ENCODE assay signal across 8 mouse cellular contexts in the genomic region with DNA sequence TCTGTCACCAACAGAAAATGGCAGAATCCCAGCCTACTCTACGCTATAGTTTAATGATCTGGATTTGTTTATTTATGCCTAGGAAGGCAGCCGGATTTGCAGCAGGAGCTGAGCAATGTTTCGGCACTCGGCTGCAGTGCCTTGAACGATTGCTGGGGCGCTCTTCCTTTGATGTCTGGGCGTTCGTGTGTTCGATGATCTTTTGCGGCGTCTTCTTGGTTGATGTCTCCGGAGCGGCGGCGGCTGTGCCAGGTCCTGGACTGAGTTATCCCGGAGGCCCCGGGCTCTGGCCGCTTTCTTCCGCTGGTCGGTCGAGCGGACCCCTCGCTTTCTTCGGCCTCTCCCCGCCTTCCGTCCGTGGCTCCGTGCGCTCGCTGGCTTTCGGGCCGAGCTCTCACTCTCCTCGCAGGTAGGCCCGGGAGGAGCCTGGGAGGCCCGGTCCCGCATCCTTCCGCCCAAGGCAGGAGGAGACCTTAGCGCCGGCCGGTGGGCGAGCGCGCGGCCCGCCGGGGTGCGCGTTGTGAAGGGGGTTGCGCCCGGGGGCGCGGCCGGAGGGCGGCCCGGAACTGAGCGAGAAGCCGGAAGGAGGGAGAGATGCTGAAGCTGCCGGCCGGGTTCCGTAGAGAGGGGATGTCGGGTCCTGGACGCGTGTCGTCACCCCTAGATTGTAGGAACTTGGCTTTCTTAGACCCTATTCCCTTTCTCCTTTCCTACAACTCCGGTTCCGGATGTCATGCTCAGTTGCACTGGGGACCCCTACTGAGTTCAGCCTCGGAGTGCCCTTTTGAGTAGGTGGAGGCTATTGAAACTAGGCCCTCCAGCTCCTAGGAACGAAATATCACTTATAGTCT. TPM values are rescaled to one million over a fixed set of nuclear protein-coding genes. Genes with fewer than 3 reads are reported as not detected.
DNase-seq lines count a peak whose midpoint lies in the region; ATAC-seq and TF ChIP-seq lines count a peak whose summit lies in the region.

A gene (plus strand): TSS at position 164 of the 851 bp plus-strand sequence.

- DNase-seq in 416B (ENCODE audit: low read depth), result peak; percentile 92
- peak; percentile 76 to 90 for DNase-seq in heart, adult 9 months (ENCODE audit: low spot score in 2 of 2)
- DNase-seq in monocyte, adult 2 months (ENCODE audit: low read depth in 1 of 2, low spot score in 2 of 2), result peak; percentile 45 to 66
- DNase-seq in spleen, postnatal 36 days (ENCODE audit: low spot score in 2 of 2), result peak; percentile 79 to 83

- no peaks in the 10 kb centered on the region for H3K9me3 ChIP-seq in embryonic facial prominence, embryonic 15.5 days (replicated peaks)
- no peaks in the 10 kb centered on the region for H3K9me3 ChIP-seq in kidney, embryonic 14.5 days (ENCODE audit: control insufficient read depth, low read length)
- no peaks in the 10 kb centered on the region for H3K9me3 ChIP-seq in limb, embryonic 15.5 days

- no peaks in the 10 kb centered on the region for H3K27me3 ChIP-seq in embryonic facial prominence, embryonic 15.5 days
- no peaks in the 10 kb centered on the region for H3K27me3 ChIP-seq in kidney, embryonic 14.5 days (ENCODE audit: control insufficient read depth, insufficient read depth, low read length)
- H3K27me3 ChIP-seq in limb, embryonic 15.5 days, result 0 out of 2 replicates have a peak, but pooled peaks cover 5% of the 10 kb centered on the region

- H3K27ac ChIP-seq in bone marrow, adult 2 months (ENCODE audit: control insufficient read depth, insufficient read depth, low read depth, low read length, poor library complexity), result peak within 1 kb of the TSS; percentile 94
- peak within 1 kb of the TSS; percentile 95 for H3K27ac ChIP-seq in embryonic facial prominence, embryonic 15.5 days (replicated peaks)
- peak within 1 kb of the TSS; percentile 89 for H3K27ac ChIP-seq in kidney, embryonic 14.5 days (ENCODE audit: low read depth, low read length)
- peak within 1 kb of the TSS; percentile 95 for H3K27ac ChIP-seq in limb, embryonic 15.5 days

- TF ChIP-seq CTCF in bone marrow, adult 2 months (IDR thresholded peaks at IDR 0.05; ENCODE audit: control insufficient read depth, insufficient read depth, low read length), result no peak

- peak within 1 kb of the TSS; percentile 94 for H3K4me3 ChIP-seq in bone marrow, adult 2 months (replicated peaks; ENCODE audit: control insufficient read depth, low read depth, low read length)
- H3K4me3 ChIP-seq in embryonic facial prominence, embryonic 15.5 days (replicated peaks), result peak within 1 kb of the TSS; percentile 64
- H3K4me3 ChIP-seq in kidney, embryonic 14.5 days (ENCODE audit: low read length), result peak within 1 kb of the TSS; percentile 98
- H3K4me3 ChIP-seq in limb, embryonic 15.5 days, result peak within 1 kb of the TSS; percentile 97

- peak within 1 kb of the TSS; percentile 83 for H3K9ac ChIP-seq in embryonic facial prominence, embryonic 15.5 days
- peak within 1 kb of the TSS; percentile 94 for H3K9ac ChIP-seq in kidney, embryonic 14.5 days (ENCODE audit: low read depth, low read length)
- H3K9ac ChIP-seq in limb, embryonic 15.5 days, result peak within 1 kb of the TSS; percentile 99

- H3K36me3 ChIP-seq in embryonic facial prominence, embryonic 15.5 days, result no peaks in the 10 kb centered on the region
- H3K36me3 ChIP-seq in kidney, embryonic 14.5 days (ENCODE audit: control insufficient read depth, insufficient read depth, low read length), result no peaks in the 10 kb centered on the region
- 0 out of 2 replicates have a peak, but pooled peaks cover 3% of the 10 kb centered on the region for H3K36me3 ChIP-seq in limb, embryonic 15.5 days

- peak; percentile 87 for ATAC-seq in embryonic facial prominence, embryonic 15.5 days (ENCODE audit: insufficient number of reproducible peaks, low FRiP score, low TSS enrichment, low read depth)
- peak; percentile 90 for ATAC-seq in kidney, embryonic 14.5 days (ENCODE audit: low FRiP score, low TSS enrichment)
- peak; percentile 72 for ATAC-seq in limb, embryonic 15.5 days (ENCODE audit: insufficient number of reproducible peaks, low FRiP score, low TSS enrichment, low read depth)

- TF ChIP-seq POLR2A in bone marrow, adult 2 months (IDR thresholded peaks at IDR 0.05; ENCODE audit: borderline replicate concordance, control insufficient read depth, low read depth, low read length), result peak; percentile 48; the same call in 1 of the 2 replicates

- peak within 1 kb of the TSS; percentile 63 for H3K4me2 ChIP-seq in embryonic facial prominence, embryonic 15.5 days (replicated peaks)
- H3K4me2 ChIP-seq in kidney, embryonic 14.5 days (replicated peaks; ENCODE audit: low read depth, low read length), result peak within 1 kb of the TSS; percentile 62
- H3K4me2 ChIP-seq in limb, embryonic 15.5 days, result peak within 1 kb of the TSS; percentile 55

- WGBS in bone marrow, adult 2 months, result under 1% methylated on average over 68 of the region's 68 CpGs
- under 1% methylated on average over 68 of the region's 68 CpGs for WGBS in embryonic facial prominence, embryonic 15.5 days
- under 1% methylated on average over 65 of the region's 68 CpGs for WGBS in kidney, embryonic 14.5 days
- WGBS in limb, embryonic 15.5 days, result under 1% methylated on average over 67 of the region's 68 CpGs

- peaks cover 2% of the 10 kb centered on the region; the same call in 1 of the 2 replicates for H3K4me1 ChIP-seq in bone marrow, adult 2 months (ENCODE audit: control insufficient read depth, insufficient read depth, low read length)
- no peaks in the 10 kb centered on the region for H3K4me1 ChIP-seq in embryonic facial prominence, embryonic 15.5 days
- no peaks in the 10 kb centered on the region for H3K4me1 ChIP-seq in kidney, embryonic 14.5 days (ENCODE audit: control insufficient read depth, insufficient read depth, low read length)
- H3K4me1 ChIP-seq in limb, embryonic 15.5 days, result no peaks in the 10 kb centered on the region

RNA-seq across cellular contexts. Expression of the gene that starts here (rescaled TPM):
- polyA plus RNA-seq in bone marrow, adult 2 months (2011; ENCODE audit: insufficient read depth, insufficient read length, low replicate concordance, missing spikeins), result 8.3 and 21.1 TPM in 2 replicates
- polyA plus RNA-seq in embryonic facial prominence, embryonic 15.5 days (2015; fragmentation: Nextera tagmentation; extraction: Ambion mirVana), result 17.3 and 18.1 TPM in 2 replicates
- polyA plus RNA-seq in kidney, embryonic 14.5 days (2014; fragmentation: Nextera tagmentation; extraction: Ambion mirVana), result 13.3 and 20.3 TPM in 2 replicates
- 15.5 and 17.1 TPM in 2 replicates for polyA plus RNA-seq in limb, embryonic 15.5 days (2015; fragmentation: Nextera tagmentation; extraction: Ambion mirVana)

Comparison
In these comparisons a context has a peak if more than half of its experiments do, and no peak if none do; other contexts are left out.
1. Peak in every context shown above with its lines: DNase-seq, ATAC-seq, H3K4me3 ChIP-seq and H3K27ac ChIP-seq.